Mouse (Mus musculus) cerebellum, postnatal 10 days (tissue): ENCODE results near the gene Gprc6a.

Experiments used
- DNase-seq, 2 experiments: peaks; one replicate each; pipeline ENCODE4 v3.0.0; 2021; ENCODE audit warnings: mixed read lengths in 2 of 2

Gprc6a gene

GRCm38 (mm10) chr10:51584919-51585318 lies 46.3 kb downstream of the Gprc6a start:
- DNase-seq: no peak

- DNase-seq: no peak
Measured at GRCm38 (mm10) chr10:51584378-51584777, 46.9 kb downstream of the Gprc6a start.

- no peak for DNase-seq
Measured at GRCm38 (mm10) chr10:51571225-51571996, 59.9 kb downstream of the Gprc6a start.
